Mouse (Mus musculus) heart, embryonic 16.5 days (tissue): ENCODE results near the gene Slc4a7. TPM values are rescaled to one million over a fixed set of nuclear protein-coding genes. Genes with fewer than 3 reads are reported as not detected.

Experiments used
- polyA plus RNA-seq: library from polyadenylated mRNA; unstranded; fragments of >200 nt; fragmentation: Nextera tagmentation; extraction: Ambion mirVana; gene quantifications from 2 replicates; pipeline ENCODE4 v1.2.1, GENCODE M21; 2015

Gene Slc4a7
- polyA plus RNA-seq, 1 experiment from 2014 or later = 9.8 TPM

Other genes with a start within 250 kb of the Slc4a7 start
- gene Nek10, start 101.1 kb downstream of the Slc4a7 start, polyA plus RNA-seq = 0.03 and 0.09 TPM in 2 replicates